Mouse (Mus musculus) lung, postnatal 0 days (tissue): ENCODE measurements around the gene Lyrm1. TPM values are rescaled to one million over a fixed set of nuclear protein-coding genes. Genes with fewer than 3 reads are reported as not detected.

Source experiments
- ATAC-seq: fragments of 200-750 bp; cut with Nextera tagmentation; 2 replicates; pipeline ENCODE4 v1.8.0; 2017; ENCODE audit warnings: moderate library complexity
- DNase-seq: peaks from one replicate; pipeline ENCODE4 v3.0.0-alpha.2; 2016; ENCODE audit warnings: low spot score
- H3K27ac ChIP-seq: fragments of 300-500 bp; sonication (generic); 2 replicates; pipeline ENCODE4 v1.5.1; 2014; ENCODE audit warnings: antibody characterized with exemption, mild to moderate bottlenecking, low read length, mixed read lengths
- H3K27me3 ChIP-seq: fragments of 300-500 bp; sonication (generic); replicated peaks from 2 replicates; pipeline ENCODE4 v1.6.1; 2014; ENCODE audit warnings: low read length, mixed read lengths; ENCODE audit not compliant: insufficient read depth
- H3K36me3 ChIP-seq: fragments of 300-500 bp; sonication (generic); 2 replicates; pipeline ENCODE4 v1.6.1; 2014; ENCODE audit warnings: low read length, mixed read lengths; ENCODE audit not compliant: insufficient read depth
- H3K4me1 ChIP-seq: fragments of 300-500 bp; sonication (generic); 2 replicates; pipeline ENCODE4 v1.6.1; 2014; ENCODE audit warnings: antibody characterized with exemption, low read depth, low read length, mixed read lengths; ENCODE audit not compliant: insufficient read depth
- H3K4me2 ChIP-seq: fragments of 300-500 bp; sonication (generic); replicated peaks from 2 replicates; pipeline ENCODE4 v1.6.1; 2014; ENCODE audit warnings: low read depth, mild to moderate bottlenecking, low read length, moderate library complexity, mixed read lengths
- H3K4me3 ChIP-seq: fragments of 300-500 bp; sonication (generic); 2 replicates; pipeline ENCODE4 v1.5.1; 2014; ENCODE audit warnings: low read depth, low read length
- H3K9ac ChIP-seq: fragments of 300-500 bp; sonication (generic); replicated peaks from 2 replicates; pipeline ENCODE4 v1.6.1; 2014; ENCODE audit warnings: low read depth, mild to moderate bottlenecking
- H3K9me3 ChIP-seq: fragments of 300-500 bp; sonication (generic); 2 replicates; pipeline ENCODE4 v1.6.1; 2016; ENCODE audit warnings: low read length, mixed read lengths
- CTCF ChIP-seq: IDR thresholded peaks from 2 replicates; pipeline ENCODE4 v1.5.1; 2016; ENCODE audit warnings: antibody characterized with exemption, mild to moderate bottlenecking
- EP300 ChIP-seq: IDR thresholded peaks from 2 replicates; pipeline ENCODE4 v1.6.1; 2016; ENCODE audit warnings: antibody characterized with exemption, mild to moderate bottlenecking, control low read depth
- WGBS: fragments of 180-500 bp; shearing (Covaris S2); extraction: QIAGEN DNeasy Blood & Tissue Kit; methylation state at CpG from one replicate; pipeline ENCODE4 v1.1.7; 2014; 5-methylcytosine and 5-hydroxymethylcytosine counted together
- polyA plus RNA-seq: library from polyadenylated mRNA; unstranded; fragments of >200 nt; fragmentation: Nextera tagmentation; extraction: Ambion mirVana; gene quantifications from 2 replicates; pipeline ENCODE4 v1.2.1, GENCODE M21; 2015

The Lyrm1 gene
- polyA plus RNA-seq, 1 experiment from 2014 or later, result 7.7 TPM

DNA sequence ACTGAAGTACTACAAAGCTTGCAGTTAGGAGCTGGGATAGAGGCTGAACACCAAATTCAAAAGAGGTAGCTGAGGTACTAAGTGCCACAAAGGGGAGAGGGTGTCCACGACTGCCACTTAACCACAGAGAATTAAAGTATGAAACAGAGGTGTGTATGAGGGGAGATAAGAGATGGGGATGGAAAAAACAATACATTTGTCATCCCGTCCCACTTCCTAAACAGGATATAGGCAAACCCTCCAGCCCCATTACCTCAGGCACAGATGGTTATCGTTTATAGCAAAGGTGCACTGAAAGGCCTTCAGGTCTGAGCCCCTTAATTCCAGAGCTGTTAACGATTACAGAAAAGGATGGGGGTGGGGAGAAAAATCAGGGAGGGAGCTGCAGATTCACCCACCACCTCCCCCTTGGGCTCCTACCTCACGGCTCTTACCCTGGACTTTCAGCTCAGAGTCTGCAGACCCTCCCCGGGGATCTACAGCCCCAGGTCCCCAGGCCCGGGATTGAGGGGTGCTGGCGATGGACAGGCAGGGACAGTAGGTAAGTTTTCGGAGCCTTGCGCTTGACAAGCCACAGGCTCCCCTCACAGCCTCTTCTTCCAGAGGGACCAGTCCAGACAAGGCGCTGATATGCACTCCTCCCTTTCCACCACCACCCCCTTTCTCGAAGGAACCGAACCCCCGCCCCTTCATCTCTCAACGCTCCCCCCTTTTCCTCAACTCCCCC lies 680 bp upstream of the Lyrm1 start:
- Histone ChIP-seq H3K9me3 (no peaks in the 10 kb centered on the region), H3K27ac (peak overlapping the region; percentile 94), H3K4me3 (peak overlapping the region; percentile 75), H3K27me3 (no peaks in the 10 kb centered on the region), H3K9ac (peak overlapping the region; percentile 67), H3K36me3 (no peaks in the 10 kb centered on the region), H3K4me1 (peaks cover 4% of the 10 kb centered on the region), H3K4me2 (peak overlapping the region; percentile 92)
- ATAC-seq (no peak; the same call in 1 of the 2 replicates), DNase-seq (peak; percentile 37)
- TF ChIP-seq CTCF, result no peak
- TF ChIP-seq EP300, result no peak
- WGBS, result under 1% methylated on average over 15 of the region's 15 CpGs

DNA sequence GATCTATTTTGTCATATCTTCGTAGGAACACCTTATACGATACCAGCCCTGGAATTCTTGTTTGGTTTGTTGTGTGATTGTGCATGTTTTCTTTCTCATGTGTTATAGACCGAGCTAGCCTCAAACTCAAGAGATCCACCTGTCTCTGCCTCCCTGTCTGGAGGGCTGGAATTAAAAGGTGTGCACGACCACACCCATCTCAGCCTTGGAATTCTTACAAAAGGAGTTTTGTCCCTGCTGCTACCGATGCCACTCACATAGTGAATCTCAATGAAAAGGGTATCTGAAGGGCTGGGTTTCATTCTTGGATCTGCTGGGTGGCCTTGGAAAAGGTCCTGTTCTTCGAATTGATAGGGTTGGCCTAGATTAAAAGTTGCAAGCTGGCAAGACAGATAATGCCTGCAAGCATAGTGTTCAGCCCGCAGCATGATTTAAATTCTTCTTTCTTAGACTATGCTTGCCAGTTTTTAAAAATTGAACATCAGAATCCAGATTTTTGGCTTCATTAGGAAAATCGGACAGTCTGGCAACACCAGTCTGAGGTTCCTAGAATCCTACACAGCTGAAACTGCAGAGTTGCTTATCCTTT lies 2.0 kb downstream of the Lyrm1 start:
- H3K27me3 ChIP-seq, result no peaks in the 10 kb centered on the region
- no peak overlapping the region for H3K27ac ChIP-seq
- H3K4me2 ChIP-seq, result no peak overlapping the region
- ATAC-seq, result no peak
- no peak for TF ChIP-seq EP300
- no peak for TF ChIP-seq CTCF
- WGBS, result 90% methylated on average over 8 of the region's 8 CpGs
- no peak overlapping the region for H3K9ac ChIP-seq
- no peaks in the 10 kb centered on the region for H3K36me3 ChIP-seq
- no peaks in the 10 kb centered on the region for H3K9me3 ChIP-seq
- DNase-seq, result no peak
- peaks cover 4% of the 10 kb centered on the region for H3K4me1 ChIP-seq
- no peak overlapping the region for H3K4me3 ChIP-seq

DNA sequence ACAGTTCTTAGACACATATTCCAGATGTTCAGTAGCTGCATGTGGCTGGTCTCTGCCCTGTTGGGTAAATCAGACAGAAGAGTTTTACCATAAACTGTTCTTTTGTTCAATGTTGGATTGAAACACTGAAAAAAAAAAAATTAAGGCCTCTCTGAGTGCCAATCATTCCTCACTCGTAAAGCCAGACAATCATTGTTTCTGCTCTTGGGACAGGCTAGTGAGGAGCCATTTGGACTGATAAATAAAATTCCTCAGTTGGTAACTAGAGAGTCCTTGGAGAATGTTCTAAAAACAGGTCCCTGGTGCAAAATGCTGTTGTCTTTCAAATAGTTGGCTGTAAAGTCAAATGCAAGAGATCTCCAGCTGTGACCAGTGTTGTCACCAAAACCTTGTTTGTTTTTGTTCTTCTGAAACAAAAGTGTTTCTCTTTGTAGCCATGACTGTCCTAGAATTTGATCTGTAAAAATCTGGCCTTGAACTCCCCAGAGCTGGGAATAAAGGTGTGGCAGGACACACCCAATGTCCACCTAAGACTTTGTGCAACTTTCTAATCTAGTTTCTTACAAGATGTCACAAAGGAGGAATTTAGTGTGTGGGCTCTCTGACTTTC lies 2.7 kb downstream of the Lyrm1 start:
- no peak overlapping the region for H3K4me3 ChIP-seq
- no peak overlapping the region for H3K27ac ChIP-seq
- no peak for DNase-seq
- TF ChIP-seq EP300 (no peak), CTCF (no peak)
- no peaks in the 10 kb centered on the region for H3K9me3 ChIP-seq
- H3K36me3 ChIP-seq, result no peaks in the 10 kb centered on the region
- ATAC-seq, result no peak
- no peaks in the 10 kb centered on the region for H3K27me3 ChIP-seq
- 70% methylated on average over 1 of the region's 1 CpGs for WGBS
- H3K4me2 ChIP-seq, result no peak overlapping the region
- peaks cover 4% of the 10 kb centered on the region for H3K4me1 ChIP-seq
- no peak overlapping the region for H3K9ac ChIP-seq

DNA sequence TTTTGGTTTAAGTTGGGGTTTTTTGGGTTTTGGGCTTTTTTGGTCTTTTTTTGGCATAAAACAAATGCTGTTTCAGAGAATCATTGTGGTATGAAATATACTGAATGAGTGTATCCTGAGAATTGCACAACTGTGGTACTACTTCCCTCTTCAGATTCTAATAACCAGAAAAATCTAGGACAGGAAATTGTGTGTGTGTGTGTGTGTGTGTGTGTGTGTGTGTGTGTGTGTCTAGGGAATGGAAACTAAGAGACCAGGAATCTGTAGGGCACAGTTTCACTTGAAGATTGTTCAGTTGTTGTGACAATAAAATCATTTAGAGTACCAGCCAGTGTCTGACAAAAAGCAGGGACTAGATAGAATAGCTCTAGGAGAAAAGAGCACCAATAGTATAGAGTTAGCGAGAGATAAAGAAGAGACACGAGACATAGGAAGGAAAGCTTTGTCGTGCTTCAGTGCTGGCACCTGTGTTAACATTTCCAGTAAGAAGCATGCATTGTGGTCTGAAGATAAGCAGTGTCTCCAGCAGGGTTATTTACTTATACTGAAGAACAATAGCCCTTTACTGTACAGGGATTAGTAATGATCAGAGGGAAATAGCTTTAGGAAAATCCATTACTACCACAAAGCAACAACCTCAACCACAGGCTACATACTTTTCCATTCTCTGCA lies 3.9 kb downstream of the Lyrm1 start:
- no peaks in the 10 kb centered on the region for H3K27me3 ChIP-seq
- WGBS, result 38% methylated on average over 3 of the region's 3 CpGs
- no peak overlapping the region for H3K4me2 ChIP-seq
- H3K9ac ChIP-seq, result no peak overlapping the region
- no peaks in the 10 kb centered on the region for H3K9me3 ChIP-seq
- no peak overlapping the region for H3K27ac ChIP-seq
- DNase-seq (no peak), ATAC-seq (no peak)
- peak; percentile 70 for TF ChIP-seq EP300
- no peak for TF ChIP-seq CTCF
- peaks cover 4% of the 10 kb centered on the region for H3K4me1 ChIP-seq
- H3K36me3 ChIP-seq, result no peaks in the 10 kb centered on the region
- H3K4me3 ChIP-seq, result no peak overlapping the region

DNA sequence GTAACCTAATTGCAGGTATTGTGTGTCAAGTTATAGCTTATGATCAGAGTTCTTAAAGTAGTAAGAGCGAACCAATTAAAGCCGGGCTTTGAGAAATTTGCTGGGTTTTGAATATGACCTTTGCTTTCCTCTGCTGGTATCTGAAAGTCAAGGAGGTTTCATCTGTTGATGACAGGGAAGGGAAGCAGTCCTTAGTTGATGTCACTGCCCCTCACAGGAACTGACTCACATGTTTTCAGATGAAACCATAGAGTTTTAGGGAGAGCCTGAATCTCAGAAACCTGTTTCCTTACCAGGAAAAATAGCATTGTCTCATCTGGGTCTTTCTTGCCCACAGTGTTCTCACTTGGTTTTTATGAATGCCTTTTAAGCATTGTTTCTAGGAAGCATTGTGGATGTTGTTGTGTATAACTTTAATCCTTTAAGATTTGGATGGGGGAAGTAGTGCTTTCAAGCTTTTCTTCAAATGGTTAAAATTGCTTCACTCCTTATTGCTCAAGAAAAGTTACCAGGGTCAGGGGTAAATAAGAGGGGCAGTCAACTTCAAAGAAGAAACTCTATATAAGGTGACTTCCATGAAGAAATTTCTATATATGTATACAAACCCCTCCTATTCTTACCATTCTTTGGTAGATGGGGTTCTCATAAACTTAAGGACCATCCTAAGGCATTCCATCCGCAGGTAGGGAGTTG lies 11.0 kb downstream of the Lyrm1 start:
- Histone ChIP-seq H3K4me1 (no peaks in the 10 kb centered on the region), H3K36me3 (no peaks in the 10 kb centered on the region), H3K9ac (no peak overlapping the region), H3K4me2 (no peak overlapping the region), H3K27me3 (no peaks in the 10 kb centered on the region), H3K4me3 (no peak overlapping the region), H3K27ac (no peak overlapping the region), H3K9me3 (no peaks in the 10 kb centered on the region)
- ATAC-seq (no peak), DNase-seq (no peak)
- WGBS, result 82% methylated on average over 3 of the region's 3 CpGs
- TF ChIP-seq EP300 (no peak), CTCF (no peak)

DNA sequence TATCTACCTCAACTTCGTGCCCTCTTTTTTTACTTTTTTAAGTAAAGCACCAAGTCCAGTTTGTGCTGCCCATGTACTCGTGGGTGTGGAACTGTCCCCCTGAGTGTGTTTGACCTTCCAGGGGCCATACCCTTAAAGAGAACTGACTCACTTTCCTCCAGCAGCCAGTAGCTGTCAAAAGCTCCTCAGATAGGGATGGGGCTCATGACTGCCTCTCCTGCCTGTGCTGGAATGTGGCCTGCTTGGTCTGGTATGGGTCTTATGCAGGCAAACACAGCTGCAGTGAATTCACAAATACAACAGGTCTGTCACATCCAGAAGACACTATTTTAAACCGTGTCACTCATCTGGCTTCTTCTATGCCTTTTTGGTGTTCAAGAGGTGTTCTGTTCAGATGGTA lies 16.1 kb downstream of the Lyrm1 start:
- TF ChIP-seq CTCF (no peak), EP300 (no peak)
- no peaks in the 10 kb centered on the region for H3K27me3 ChIP-seq
- no peak for ATAC-seq
- H3K9me3 ChIP-seq, result no peaks in the 10 kb centered on the region
- H3K4me1 ChIP-seq, result no peaks in the 10 kb centered on the region
- WGBS, result 62% methylated on average over 3 of the region's 3 CpGs
- no peak overlapping the region for H3K9ac ChIP-seq
- no peak overlapping the region for H3K27ac ChIP-seq
- H3K36me3 ChIP-seq, result no peaks in the 10 kb centered on the region
- H3K4me3 ChIP-seq, result no peak overlapping the region
- no peak overlapping the region for H3K4me2 ChIP-seq
- DNase-seq, result no peak
